Mouse (Mus musculus): ENCODE measurements around the gene Anks6.

DNA sequence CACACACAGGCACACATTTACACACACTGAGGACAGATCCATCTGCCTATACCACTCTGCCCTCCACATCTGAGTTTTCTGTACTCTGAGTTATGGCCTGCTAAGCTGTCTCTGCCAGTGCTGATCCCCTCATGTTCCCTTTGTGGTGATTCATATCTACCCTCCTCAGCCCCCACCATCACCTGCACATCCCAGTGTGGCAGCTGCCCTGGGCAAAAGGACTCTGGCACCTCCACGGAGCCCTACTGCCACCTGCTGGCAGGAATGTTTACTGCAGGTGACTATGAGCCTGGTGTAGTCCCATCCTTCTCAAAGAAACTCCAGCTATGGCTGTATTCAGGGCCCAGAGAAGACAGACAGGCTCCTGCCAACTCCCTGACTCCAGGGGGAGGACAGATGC lies 7.1 kb downstream of the Anks6 start:
- TF ChIP-seq POLR2A (IDR thresholded peaks at IDR 0.05; ENCODE audit: extremely low read depth, insufficient read depth, low read length) (no peak), CTCF (IDR thresholded peaks at IDR 0.05; ENCODE audit: low read depth, low read length) (peak; percentile 92)
